Comparison of ENCODE assay signal across 19 mouse cellular contexts in genomic region chr6:5189507-5189906, GRCm38 (mm10). TPM values are rescaled to one million over a fixed set of nuclear protein-coding genes. Genes with fewer than 3 reads are reported as not detected.
DNase-seq lines count a peak whose midpoint lies in the region; ATAC-seq and TF ChIP-seq lines count a peak whose summit lies in the region.
"Had no signal": no experiment of that assay in that cellular context is flagged by ENCODE, and none has a peak within 500 bp of the region (broad histone marks: within the 10 kb centered on the region; RNA-seq: fewer than 3 reads in every experiment).

No protein-coding gene starts in this region.

- H3K9ac ChIP-seq in embryonic facial prominence, embryonic 14.5 days (ENCODE audit: low read depth, low read length), result no peak overlapping the region
- H3K9ac ChIP-seq in kidney, embryonic 15.5 days, result no peak overlapping the region
- H3K9ac ChIP-seq: embryonic facial prominence, embryonic 12.5 days; forebrain, embryonic 12.5 days; hindbrain, embryonic 15.5 days; midbrain, embryonic 15.5 days; neural tube, embryonic 12.5 days had no signal

- H3K9me3 ChIP-seq in embryonic facial prominence, embryonic 14.5 days (ENCODE audit: control insufficient read depth, low read length), result no peaks in the 10 kb centered on the region
- H3K9me3 ChIP-seq in embryonic facial prominence, embryonic 10.5 days, result no peaks in the 10 kb centered on the region
- no peaks in the 10 kb centered on the region for H3K9me3 ChIP-seq in kidney, embryonic 15.5 days (replicated peaks)
- H3K9me3 ChIP-seq: embryonic facial prominence, embryonic 12.5 days; forebrain, embryonic 12.5 days; hindbrain, embryonic 15.5 days; midbrain, embryonic 15.5 days; neural tube, embryonic 12.5 days had no signal

- no peak overlapping the region for H3K4me2 ChIP-seq in embryonic facial prominence, embryonic 14.5 days (ENCODE audit: low read depth, low read length)
- no peak overlapping the region for H3K4me2 ChIP-seq in kidney, embryonic 15.5 days
- H3K4me2 ChIP-seq: embryonic facial prominence, embryonic 12.5 days; forebrain, embryonic 12.5 days; heart, embryonic 11.5 days; hindbrain, embryonic 15.5 days; midbrain, embryonic 15.5 days; neural tube, embryonic 12.5 days had no signal

- peak; percentile 32 for DNase-seq in embryonic facial prominence, embryonic 14.5 days (ENCODE audit: low spot score)
- no peak for DNase-seq in embryonic facial prominence, embryonic 10.5 days (ENCODE audit: low spot score)
- DNase-seq in kidney, postnatal 36 days, result peak; percentile 8 to 38
- peak; percentile 26 for DNase-seq in brain, embryonic 14.5 days (ENCODE audit: low read depth)
- DNase-seq in lung, postnatal 25 days (ENCODE audit: low spot score), result peak; percentile 72
- DNase-seq in gastrocnemius, postnatal 10 days, result no peak
- no peak for DNase-seq in spleen, postnatal 4 days (ENCODE audit: low spot score in 2 of 2)
- DNase-seq: cerebellum, postnatal 25 days; spleen, adult 18-20 months had no signal

- no peak for ATAC-seq in embryonic facial prominence, embryonic 14.5 days (ENCODE audit: low read depth)
- no peak for ATAC-seq in kidney, embryonic 15.5 days (replicated peaks; ENCODE audit: low FRiP score)
- ATAC-seq: midbrain, embryonic 15.5 days had no signal

- H3K4me3 ChIP-seq in embryonic facial prominence, embryonic 14.5 days (ENCODE audit: low read depth, low read length), result no peak overlapping the region
- no peak overlapping the region for H3K4me3 ChIP-seq in embryonic facial prominence, embryonic 10.5 days
- no peak overlapping the region for H3K4me3 ChIP-seq in kidney, embryonic 15.5 days (replicated peaks)
- H3K4me3 ChIP-seq: embryonic facial prominence, embryonic 12.5 days; forebrain, embryonic 12.5 days; hindbrain, embryonic 15.5 days; midbrain, embryonic 15.5 days; neural tube, embryonic 12.5 days had no signal

- no peaks in the 10 kb centered on the region for H3K27me3 ChIP-seq in embryonic facial prominence, embryonic 14.5 days (replicated peaks; ENCODE audit: control insufficient read depth, insufficient read depth, low read length)
- H3K27me3 ChIP-seq in embryonic facial prominence, embryonic 10.5 days (replicated peaks; ENCODE audit: low read depth, poor library complexity, severe bottlenecking), result no peaks in the 10 kb centered on the region
- H3K27me3 ChIP-seq in kidney, embryonic 15.5 days, result no peaks in the 10 kb centered on the region; the same call in 1 of the 2 replicates
- H3K27me3 ChIP-seq: embryonic facial prominence, embryonic 12.5 days; forebrain, embryonic 12.5 days; hindbrain, embryonic 15.5 days; midbrain, embryonic 15.5 days; neural tube, embryonic 12.5 days had no signal

- H3K36me3 ChIP-seq in embryonic facial prominence, embryonic 14.5 days (ENCODE audit: control insufficient read depth, insufficient read depth, low read length), result no peaks in the 10 kb centered on the region
- no peaks in the 10 kb centered on the region for H3K36me3 ChIP-seq in embryonic facial prominence, embryonic 10.5 days (replicated peaks)
- no peaks in the 10 kb centered on the region for H3K36me3 ChIP-seq in kidney, embryonic 15.5 days
- H3K36me3 ChIP-seq: embryonic facial prominence, embryonic 12.5 days; forebrain, embryonic 12.5 days; hindbrain, embryonic 15.5 days; midbrain, embryonic 15.5 days; neural tube, embryonic 12.5 days had no signal

- no peak overlapping the region for H3K27ac ChIP-seq in embryonic facial prominence, embryonic 14.5 days (replicated peaks; ENCODE audit: low read depth, low read length)
- H3K27ac ChIP-seq in embryonic facial prominence, embryonic 10.5 days (replicated peaks), result no peak overlapping the region
- H3K27ac ChIP-seq in kidney, embryonic 15.5 days, result no peak overlapping the region
- H3K27ac ChIP-seq: embryonic facial prominence, embryonic 12.5 days; forebrain, embryonic 12.5 days; hindbrain, embryonic 15.5 days; macrophage; midbrain, embryonic 15.5 days; neural tube, embryonic 12.5 days had no signal

- H3K4me1 ChIP-seq in embryonic facial prominence, embryonic 14.5 days (ENCODE audit: control insufficient read depth, insufficient read depth, low read length), result no peaks in the 10 kb centered on the region
- H3K4me1 ChIP-seq in embryonic facial prominence, embryonic 10.5 days, result peaks cover 17% of the 10 kb centered on the region
- peaks cover 9% of the 10 kb centered on the region; the same call in 1 of the 2 replicates for H3K4me1 ChIP-seq in kidney, embryonic 15.5 days
- H3K4me1 ChIP-seq: hindbrain, embryonic 15.5 days; midbrain, embryonic 15.5 days; neural tube, embryonic 12.5 days had no signal

- TF ChIP-seq POLR2A in brain, embryonic 14.5 days (IDR thresholded peaks at IDR 0.05; ENCODE audit: borderline replicate concordance, extremely low read depth, insufficient read depth, insufficient read length, poor library complexity, severe bottlenecking), result no peak

- no peak for TF ChIP-seq CTCF in brain, embryonic 14.5 days (IDR thresholded peaks at IDR 0.05; ENCODE audit: borderline replicate concordance, extremely low read depth, insufficient read depth, insufficient read length)

- WGBS in embryonic facial prominence, embryonic 14.5 days, result 65% methylated on average over 4 of the region's 4 CpGs
- 84% methylated on average over 4 of the region's 4 CpGs for WGBS in embryonic facial prominence, embryonic 10.5 days
- WGBS in kidney, embryonic 15.5 days, result 42% methylated on average over 4 of the region's 4 CpGs

RNA-seq across cellular contexts. Expression of gene Pon1, which starts 4.2 kb away (rescaled TPM):
- polyA plus RNA-seq in embryonic facial prominence, embryonic 14.5 days (2014; fragmentation: Nextera tagmentation; extraction: Ambion mirVana), result 2.5 and 3.9 TPM in 2 replicates
- polyA plus RNA-seq in embryonic facial prominence, embryonic 10.5 days (2016; fragmentation: Nextera tagmentation; extraction: Ambion mirVana), result 0.25 TPM in 1 of 2 replicates, not detected in the other
- not detected in 2 replicates for polyA plus RNA-seq in kidney, embryonic 15.5 days (2015; fragmentation: Nextera tagmentation; extraction: Ambion mirVana)
- 0.06 and 0.18 TPM in 2 replicates for polyA plus RNA-seq in brain, embryonic 14.5 days (2012; rRNA removed)
- total RNA-seq in gastrocnemius, postnatal 10 days (2021), result under 1 TPM in 1 of 2 experiments, not detected in 1; 0.45 TPM
- total RNA-seq: left cerebral cortex, adult 8-10 months had no signal
- polyA plus RNA-seq: macrophage; neural tube, embryonic 12.5 days; testis, adult 2 months had no signal

Comparison
In these comparisons a context has a peak if more than half of its experiments do, and no peak if none do; other contexts are left out.
1. DNase-seq: peak in embryonic facial prominence, embryonic 14.5 days (single experiment), kidney, postnatal 36 days (2 of 2), brain, embryonic 14.5 days (single experiment) and lung, postnatal 25 days (single experiment); none in embryonic facial prominence, embryonic 10.5 days (single experiment), gastrocnemius, postnatal 10 days (single experiment) and spleen, postnatal 4 days (0 of 2).